Mouse (Mus musculus) cerebellum, adult 2 months (tissue): ENCODE results near the gene Rfx2. TPM values are rescaled to one million over a fixed set of nuclear protein-coding genes. Genes with fewer than 3 reads are reported as not detected.

Source experiments
- DNase-seq, 2 experiments: peaks; one replicate each; pipeline ENCODE4 v3.0.0; 2021
- H3K27ac ChIP-seq: fragments of 200-500 bp; 2 replicates; pipeline ENCODE4 v1.5.1; 2012; ENCODE audit warnings: low read length, control low read depth, inconsistent platforms; ENCODE audit not compliant: insufficient read depth
- H3K27me3 ChIP-seq: fragments of 200-500 bp; 2 replicates; pipeline ENCODE4 v1.6.1; 2012; ENCODE audit warnings: inconsistent platforms, mild to moderate bottlenecking, low read length, moderate library complexity; ENCODE audit not compliant: control insufficient read depth, insufficient read depth
- H3K4me1 ChIP-seq: fragments of 200-500 bp; 2 replicates; pipeline ENCODE4 v1.6.1; 2011; ENCODE audit warnings: low read length; ENCODE audit not compliant: control insufficient read depth, insufficient read depth
- H3K4me3 ChIP-seq: fragments of 200-500 bp; replicated peaks from 2 replicates; pipeline ENCODE3; 2011; ENCODE audit warnings: mild to moderate bottlenecking, low read depth, low read length, control low read depth; ENCODE audit not compliant: insufficient read depth
- CTCF ChIP-seq: fragments of 200-500 bp; IDR thresholded peaks from 2 replicates; pipeline ENCODE4 v1.5.1; 2011; ENCODE audit warnings: low read depth, mild to moderate bottlenecking, control low read depth, low read length, moderate library complexity, borderline replicate concordance; ENCODE audit not compliant: insufficient read depth
- POLR2A ChIP-seq: fragments of 200-500 bp; IDR thresholded peaks from 2 replicates; pipeline ENCODE4 v1.6.1; 2011; ENCODE audit warnings: low read length, control low read depth, borderline replicate concordance; ENCODE audit not compliant: insufficient read depth
- WGBS: fragments of 180-500 bp; shearing (Covaris S2); methylation state at CpG from one replicate; pipeline ENCODE4 v1.1.7; 2018; 5-methylcytosine and 5-hydroxymethylcytosine counted together
- polyA plus RNA-seq: library from polyadenylated mRNA; depleted of rRNA; stranded (reverse); fragments of >200 nt; gene quantifications from 2 replicates; pipeline ENCODE4 v1.2.3, GENCODE M21; 2012

Rfx2 gene
- polyA plus RNA-seq, 1 experiment: 3.1 TPM

DNA sequence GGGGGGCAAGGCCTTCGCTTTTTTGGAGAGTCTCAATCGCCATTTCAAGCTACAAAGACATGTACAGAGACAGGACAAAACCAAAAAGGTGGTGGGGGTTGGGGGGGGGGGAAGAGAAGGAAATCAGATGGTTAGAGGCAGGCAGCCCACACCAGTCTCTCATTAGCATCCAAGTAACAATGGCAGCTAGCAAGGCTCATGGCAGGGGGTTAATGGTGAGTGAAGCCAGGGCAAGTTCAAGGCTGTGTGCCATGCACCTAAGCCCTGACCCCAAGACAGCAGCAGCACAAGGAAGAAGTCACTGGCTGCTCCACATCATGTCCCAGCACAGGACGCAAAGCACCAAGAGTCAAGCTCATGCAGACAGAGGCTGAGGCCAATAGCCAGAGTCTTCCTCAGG lies 31.5 kb downstream of the Rfx2 start:
- TF ChIP-seq POLR2A (no peak), CTCF (no peak)
- no peaks in the 10 kb centered on the region for H3K4me1 ChIP-seq
- 82% methylated on average over 3 of the region's 3 CpGs for WGBS
- H3K27me3 ChIP-seq: no peaks in the 10 kb centered on the region
- no peak overlapping the region for H3K27ac ChIP-seq
- no peak for DNase-seq
- no peak overlapping the region for H3K4me3 ChIP-seq

DNA sequence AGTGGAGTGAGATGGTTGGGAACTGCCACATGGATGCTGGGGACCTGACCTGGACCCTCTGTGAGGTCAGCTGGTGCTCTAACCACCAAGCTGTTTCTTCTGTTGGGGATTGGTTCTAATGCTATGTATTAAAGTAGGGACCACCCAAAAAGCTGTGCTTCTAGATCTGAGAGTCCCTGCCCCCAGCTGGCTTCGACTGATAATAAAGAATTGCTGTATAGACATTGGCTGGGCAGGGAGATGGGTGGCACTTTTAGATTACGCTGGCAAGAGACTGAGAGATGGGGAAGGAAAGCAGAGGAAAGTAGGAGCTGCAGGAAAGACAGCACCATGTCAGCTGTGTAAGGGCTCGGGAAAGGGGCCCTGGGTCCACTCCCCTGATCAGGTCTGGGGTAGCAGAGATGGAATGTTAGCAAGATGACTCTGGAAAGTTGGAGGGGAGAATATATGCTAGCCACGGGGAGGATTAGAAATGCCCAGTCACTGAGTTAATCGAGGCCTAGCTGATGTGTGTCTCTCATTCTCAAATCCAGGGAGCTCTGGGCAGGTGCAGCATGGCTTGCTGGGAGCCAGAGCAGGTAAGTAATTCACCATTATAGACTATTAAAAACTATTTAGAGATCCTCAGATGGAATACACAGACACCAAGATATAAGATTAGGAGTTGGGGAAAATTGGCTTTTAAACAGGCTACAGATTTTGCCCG lies 37.0 kb downstream of the Rfx2 start:
- Histone ChIP-seq H3K27me3 (no peaks in the 10 kb centered on the region), H3K4me1 (no peaks in the 10 kb centered on the region), H3K27ac (no peak overlapping the region), H3K4me3 (no peak overlapping the region)
- no peak for DNase-seq
- WGBS: 68% methylated on average over 6 of the region's 6 CpGs
- TF ChIP-seq POLR2A (no peak), CTCF (no peak)

DNA sequence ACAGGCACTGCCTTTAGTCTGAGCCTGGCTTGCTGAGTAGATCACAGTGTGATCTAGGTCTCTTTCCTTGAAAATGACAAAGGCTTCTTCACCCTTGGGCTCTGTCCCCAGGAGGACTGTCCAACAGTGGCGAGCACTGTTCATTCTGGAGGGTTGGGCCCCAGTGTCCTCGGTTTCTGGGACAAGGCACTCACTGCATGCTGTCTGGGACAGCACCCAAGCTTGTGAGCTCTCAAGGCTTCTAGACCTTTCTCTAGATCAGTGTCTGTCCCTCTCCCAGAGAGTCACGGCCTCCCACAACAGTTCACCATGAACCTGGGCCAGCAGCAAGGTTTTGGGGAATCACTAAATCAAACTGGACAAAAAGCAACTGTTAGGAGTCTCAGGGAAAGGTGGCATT lies 38.2 kb downstream of the Rfx2 start:
- WGBS: 74% methylated on average over 3 of the region's 3 CpGs
- H3K27ac ChIP-seq: no peak overlapping the region

DNA sequence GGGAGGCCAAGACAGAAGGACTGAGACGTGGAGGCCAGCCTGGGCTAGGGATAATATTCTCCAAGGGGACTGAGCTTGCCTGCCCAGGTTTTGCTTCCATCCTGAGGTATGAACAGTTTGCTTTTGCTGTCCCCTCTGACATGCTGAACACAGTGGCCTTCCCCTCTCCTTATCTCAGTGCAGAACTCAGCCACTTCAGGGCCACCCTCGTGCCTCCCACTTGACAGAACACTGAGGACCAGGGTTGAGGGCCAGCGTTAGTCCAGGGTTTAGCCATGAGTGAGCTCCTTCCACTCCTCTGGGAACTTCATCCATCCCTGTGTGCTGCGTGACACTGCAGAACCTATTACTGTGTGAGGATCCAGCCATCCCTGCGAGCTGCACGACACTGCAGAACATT lies 41.5 kb downstream of the Rfx2 start:
- Histone ChIP-seq H3K27me3 (no peaks in the 10 kb centered on the region), H3K4me1 (no peaks in the 10 kb centered on the region), H3K27ac (no peak overlapping the region), H3K4me3 (no peak overlapping the region)
- no peak for DNase-seq
- TF ChIP-seq POLR2A (no peak), CTCF (no peak)
- 86% methylated on average over 6 of the region's 6 CpGs for WGBS

More for the DNA sequence above, 38.2 kb downstream of the Rfx2 start:
- Histone ChIP-seq H3K4me3 (no peak overlapping the region), H3K27me3 (no peaks in the 10 kb centered on the region), H3K4me1 (no peaks in the 10 kb centered on the region)
- TF ChIP-seq POLR2A: no peak
- TF ChIP-seq CTCF: no peak
- DNase-seq: no peak

DNA sequence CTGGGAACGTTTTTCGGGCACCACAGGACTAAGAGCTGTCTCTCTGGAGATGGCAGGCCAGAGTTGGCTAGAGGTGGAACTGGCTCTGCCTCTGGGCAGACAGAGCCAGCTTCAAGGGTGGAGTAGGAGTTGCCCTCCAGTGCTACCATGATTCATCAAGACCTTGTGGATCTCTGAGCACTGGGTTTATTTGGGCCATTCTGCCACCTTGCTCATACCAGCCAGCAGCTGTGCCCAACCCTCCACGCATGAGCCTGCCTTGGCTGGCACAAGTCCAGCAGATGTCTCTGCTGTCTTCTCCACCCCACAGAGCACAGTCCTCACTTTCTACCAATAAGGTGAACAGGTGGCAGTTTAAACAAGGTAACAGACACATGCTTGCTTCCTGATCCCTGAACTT lies 41.9 kb downstream of the Rfx2 start:
- no peaks in the 10 kb centered on the region for H3K27me3 ChIP-seq
- DNase-seq: no peak
- no peak overlapping the region for H3K27ac ChIP-seq
- 35% methylated on average over 3 of the region's 3 CpGs for WGBS
- no peak for TF ChIP-seq POLR2A
- TF ChIP-seq CTCF: no peak
- H3K4me3 ChIP-seq: no peak overlapping the region
- no peaks in the 10 kb centered on the region for H3K4me1 ChIP-seq

DNA sequence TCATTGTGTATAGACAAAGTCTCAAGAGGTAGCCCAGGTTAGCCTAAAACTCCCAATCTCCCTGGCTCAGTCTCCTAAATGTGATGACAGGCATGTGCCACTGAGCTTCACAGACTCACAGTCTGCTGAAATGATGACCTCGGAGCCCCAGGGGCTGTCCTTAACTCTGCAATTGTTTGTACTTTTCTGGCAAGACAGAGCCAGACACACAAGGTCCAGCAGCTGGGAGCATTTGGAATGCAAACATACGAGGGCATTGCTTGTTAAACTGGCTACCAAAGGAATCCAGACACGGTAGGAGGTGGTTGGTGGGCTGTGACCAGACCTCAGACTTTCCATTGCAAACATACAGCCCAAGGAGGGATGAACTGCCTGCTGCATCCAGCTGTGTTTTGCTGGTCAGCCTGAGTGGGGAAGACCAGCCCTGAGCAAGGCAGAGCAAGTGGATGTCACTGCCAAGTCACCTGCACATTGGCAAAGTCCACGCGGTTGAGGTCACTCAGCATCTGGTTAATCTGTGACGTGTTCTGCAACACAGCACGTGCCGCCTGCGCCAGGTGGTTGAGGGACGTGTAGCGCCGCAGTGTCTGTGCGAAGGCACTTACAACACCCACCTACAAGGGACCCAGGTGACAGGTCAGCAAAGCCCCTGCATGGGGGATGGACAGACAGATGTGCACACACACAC lies 50.4 kb downstream of the Rfx2 start:
- DNase-seq: no peak
- H3K27me3 ChIP-seq: no peaks in the 10 kb centered on the region
- TF ChIP-seq POLR2A (no peak), CTCF (no peak)
- no peaks in the 10 kb centered on the region for H3K4me1 ChIP-seq
- no peak overlapping the region for H3K27ac ChIP-seq
- WGBS: 80% methylated on average over 13 of the region's 13 CpGs
- no peak overlapping the region for H3K4me3 ChIP-seq

DNA sequence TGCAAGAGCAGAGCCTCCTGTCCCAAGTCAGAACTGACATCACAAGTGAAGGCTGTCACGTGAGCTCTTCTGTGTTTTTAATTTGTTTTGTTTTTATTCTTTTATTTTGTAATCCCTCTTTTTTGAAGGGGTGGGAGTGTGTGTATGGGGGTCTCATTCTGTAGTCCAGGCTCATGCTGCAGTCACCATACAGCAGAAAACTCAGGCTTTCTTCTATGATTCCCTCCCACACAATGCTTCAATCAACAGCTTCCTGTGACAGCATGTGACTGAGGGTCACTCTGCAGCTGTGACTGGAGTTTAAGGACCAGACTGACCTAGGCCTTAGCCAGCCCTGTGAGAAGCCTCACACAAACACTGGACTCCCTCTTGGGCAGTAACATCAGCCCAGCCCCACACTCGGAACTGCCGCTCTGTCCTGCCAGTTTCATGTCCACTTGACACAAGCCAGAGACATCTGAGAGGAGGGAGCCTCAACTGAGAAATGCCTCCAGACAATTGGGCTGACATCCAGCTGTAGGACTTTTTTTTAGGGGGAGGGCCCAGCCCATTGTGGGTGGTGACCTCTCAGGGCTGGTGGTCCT lies 51.9 kb downstream of the Rfx2 start:
- 61% methylated on average over 3 of the region's 3 CpGs for WGBS
- H3K4me3 ChIP-seq: no peak overlapping the region
- no peaks in the 10 kb centered on the region for H3K4me1 ChIP-seq
- TF ChIP-seq CTCF (no peak), POLR2A (no peak)
- DNase-seq: no peak
- H3K27me3 ChIP-seq: no peaks in the 10 kb centered on the region
- no peak overlapping the region for H3K27ac ChIP-seq

DNA sequence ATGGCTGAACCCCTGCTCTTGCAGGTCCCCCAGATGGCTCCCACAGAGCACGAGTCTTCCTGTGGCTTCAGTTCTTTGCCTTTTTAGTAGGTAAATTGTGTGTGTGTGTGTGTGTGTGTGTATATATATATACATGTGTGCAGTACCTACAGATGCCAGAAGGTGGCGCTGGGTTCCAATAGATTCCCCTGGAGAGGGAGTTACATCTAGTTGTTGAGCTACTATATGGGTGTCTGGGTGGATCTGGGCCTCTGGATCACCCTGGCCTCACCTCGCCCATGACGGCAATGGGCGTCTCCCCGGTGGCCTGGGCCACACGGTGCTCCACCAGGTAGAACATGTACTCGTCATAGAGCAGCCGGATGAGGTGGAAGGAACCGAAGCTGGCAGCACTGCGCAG lies 53.2 kb downstream of the Rfx2 start:
- H3K27ac ChIP-seq: no peak overlapping the region
- H3K4me1 ChIP-seq: no peaks in the 10 kb centered on the region
- H3K27me3 ChIP-seq: no peaks in the 10 kb centered on the region
- TF ChIP-seq CTCF: no peak
- no peak for TF ChIP-seq POLR2A
- DNase-seq: no peak
- 91% methylated on average over 11 of the region's 11 CpGs for WGBS
- H3K4me3 ChIP-seq: no peak overlapping the region
